ENCODE assay signal across 8 mouse cellular contexts in genomic region chr13:52980211-52980950, GRCm38 (mm10). TPM values are rescaled to one million over a fixed set of nuclear protein-coding genes. Genes with fewer than 3 reads are reported as not detected.
DNase-seq lines count a peak whose midpoint lies in the region; ATAC-seq lines count a peak whose summit lies in the region.

No protein-coding gene starts in this region.

- peaks cover 43% of the 10 kb centered on the region for H3K4me1 ChIP-seq in embryonic facial prominence, embryonic 15.5 days
- peaks cover 27% of the 10 kb centered on the region for H3K4me1 ChIP-seq in heart, embryonic 16.5 days (ENCODE audit: control insufficient read depth, insufficient read depth, low read length)
- peaks cover 45% of the 10 kb centered on the region for H3K4me1 ChIP-seq in liver, embryonic 15.5 days (replicated peaks)
- peaks cover 21% of the 10 kb centered on the region; the same call in 1 of the 2 replicates for H3K4me1 ChIP-seq in neural tube, embryonic 11.5 days (ENCODE audit: control insufficient read depth, insufficient read depth, low read length)

- no peaks in the 10 kb centered on the region for H3K27me3 ChIP-seq in embryonic facial prominence, embryonic 15.5 days
- H3K27me3 ChIP-seq in heart, embryonic 16.5 days (ENCODE audit: control insufficient read depth, insufficient read depth, low read length) = no peaks in the 10 kb centered on the region
- peaks cover 77% of the 10 kb centered on the region for H3K27me3 ChIP-seq in liver, embryonic 15.5 days
- H3K27me3 ChIP-seq in neural tube, embryonic 11.5 days (ENCODE audit: control insufficient read depth, insufficient read depth, low read length) = no peaks in the 10 kb centered on the region

- DNase-seq in adrenal gland, postnatal 25 days = peak; percentile 71
- peak; percentile 71 to 77 for DNase-seq in kidney, postnatal 36 days
- DNase-seq in neural tube, embryonic 11.5 days (ENCODE audit: low spot score) = peak; percentile 82
- DNase-seq in thymus, postnatal 0 days (ENCODE audit: low spot score) = peak; percentile 65

- no peaks in the 10 kb centered on the region for H3K36me3 ChIP-seq in embryonic facial prominence, embryonic 15.5 days
- no peaks in the 10 kb centered on the region for H3K36me3 ChIP-seq in heart, embryonic 16.5 days (ENCODE audit: control insufficient read depth, insufficient read depth)
- H3K36me3 ChIP-seq in liver, embryonic 15.5 days (replicated peaks) = no peaks in the 10 kb centered on the region
- H3K36me3 ChIP-seq in neural tube, embryonic 11.5 days (ENCODE audit: control insufficient read depth, insufficient read depth, low read length) = no peaks in the 10 kb centered on the region

- H3K4me2 ChIP-seq in embryonic facial prominence, embryonic 15.5 days (replicated peaks) = peak overlapping the region; percentile 94
- H3K4me2 ChIP-seq in heart, embryonic 16.5 days (ENCODE audit: low read depth, low read length) = peak overlapping the region; percentile 58
- H3K4me2 ChIP-seq in liver, embryonic 15.5 days = peak overlapping the region; percentile 79
- H3K4me2 ChIP-seq in neural tube, embryonic 11.5 days (ENCODE audit: low read depth) = peak overlapping the region; percentile 94

- peak overlapping the region; percentile 92 for H3K9ac ChIP-seq in embryonic facial prominence, embryonic 15.5 days
- H3K9ac ChIP-seq in heart, embryonic 16.5 days (ENCODE audit: low read length) = peak overlapping the region; percentile 95
- peak overlapping the region; percentile 52 for H3K9ac ChIP-seq in liver, embryonic 15.5 days
- H3K9ac ChIP-seq in neural tube, embryonic 11.5 days (ENCODE audit: low read length) = peak overlapping the region; percentile 86

- WGBS in embryonic facial prominence, embryonic 15.5 days = under 1% methylated on average over 75 of the region's 77 CpGs
- under 1% methylated on average over 76 of the region's 77 CpGs for WGBS in heart, embryonic 16.5 days
- under 1% methylated on average over 70 of the region's 77 CpGs for WGBS in liver, embryonic 15.5 days (ENCODE audit: insufficient replicate concordance)
- WGBS in neural tube, embryonic 11.5 days = 0% methylated on average over 73 of the region's 77 CpGs

- peak overlapping the region; percentile 92 for H3K4me3 ChIP-seq in embryonic facial prominence, embryonic 15.5 days (replicated peaks)
- peak overlapping the region; percentile 92 for H3K4me3 ChIP-seq in heart, embryonic 16.5 days (ENCODE audit: low read length)
- H3K4me3 ChIP-seq in liver, embryonic 15.5 days (replicated peaks) = peak overlapping the region; percentile 66
- H3K4me3 ChIP-seq in neural tube, embryonic 11.5 days (ENCODE audit: low read depth, low read length) = peak overlapping the region; percentile 89

- peak; percentile 55 for ATAC-seq in CD4-positive, CD25-positive, alpha-beta regulatory T cell, adult 4 months
- ATAC-seq in embryonic facial prominence, embryonic 15.5 days (ENCODE audit: insufficient number of reproducible peaks, low FRiP score, low TSS enrichment, low read depth) = peak; percentile 75
- ATAC-seq in heart, embryonic 16.5 days (replicated peaks; ENCODE audit: extremely low read depth, insufficient read depth, low FRiP score) = peak; percentile 25
- peak; percentile 60 for ATAC-seq in liver, embryonic 15.5 days (ENCODE audit: insufficient read depth)
- ATAC-seq in neural tube, embryonic 11.5 days (ENCODE audit: insufficient read depth, low FRiP score, low TSS enrichment) = peak; percentile 68

- H3K27ac ChIP-seq in embryonic facial prominence, embryonic 15.5 days (replicated peaks) = peak overlapping the region; percentile 97
- H3K27ac ChIP-seq in heart, embryonic 16.5 days (ENCODE audit: low read length) = peak overlapping the region; percentile 97
- H3K27ac ChIP-seq in liver, embryonic 15.5 days (replicated peaks) = peak overlapping the region; percentile 79
- peak overlapping the region; percentile 96 for H3K27ac ChIP-seq in neural tube, embryonic 11.5 days (ENCODE audit: low read depth, low read length)

- H3K9me3 ChIP-seq in embryonic facial prominence, embryonic 15.5 days (replicated peaks) = no peaks in the 10 kb centered on the region
- H3K9me3 ChIP-seq in heart, embryonic 16.5 days (replicated peaks; ENCODE audit: control insufficient read depth, low read length) = no peaks in the 10 kb centered on the region
- H3K9me3 ChIP-seq in liver, embryonic 15.5 days (replicated peaks) = no peaks in the 10 kb centered on the region
- H3K9me3 ChIP-seq in neural tube, embryonic 11.5 days (ENCODE audit: control insufficient read depth, low read length) = no peaks in the 10 kb centered on the region

RNA-seq across cellular contexts. Expression of gene Nfil3, which starts 0.5 kb away (rescaled TPM):
- 1 to 10 TPM; 1.7 to 3.7 TPM for polyA plus RNA-seq in CD4-positive, CD25-positive, alpha-beta regulatory T cell, adult 4 months (2017; shearing (Covaris generic))
- 11.6 and 18.4 TPM in 2 replicates for total RNA-seq in adrenal gland, postnatal 25 days (2021)
- polyA plus RNA-seq in embryonic facial prominence, embryonic 15.5 days (2015; fragmentation: Nextera tagmentation; extraction: Ambion mirVana) = 42.2 and 43.5 TPM in 2 replicates
- 39.7 and 40.7 TPM in 2 replicates for polyA plus RNA-seq in heart, embryonic 16.5 days (2015; fragmentation: Nextera tagmentation; extraction: Ambion mirVana)
- 6.0 and 6.1 TPM in 2 replicates for polyA plus RNA-seq in liver, embryonic 15.5 days (2015; fragmentation: Nextera tagmentation; extraction: Ambion mirVana)
- polyA plus RNA-seq in neural tube, embryonic 11.5 days (2014; fragmentation: Nextera tagmentation; extraction: Ambion mirVana) = 30.4 TPM in 2 replicates
- polyA plus RNA-seq in thymus, postnatal 0 days (2015; fragmentation: Nextera tagmentation; extraction: Ambion mirVana) = 6.6 and 8.8 TPM in 2 replicates

RNA-seq across cellular contexts. Expression of gene Auh, which starts 50.9 kb away (rescaled TPM):
- 10 to 100 TPM; 32.7 to 47.4 TPM for polyA plus RNA-seq in CD4-positive, CD25-positive, alpha-beta regulatory T cell, adult 4 months (2017; shearing (Covaris generic))
- 149 and 158 TPM in 2 replicates for total RNA-seq in adrenal gland, postnatal 25 days (2021)
- polyA plus RNA-seq in embryonic facial prominence, embryonic 15.5 days (2015; fragmentation: Nextera tagmentation; extraction: Ambion mirVana) = 46.5 and 48.2 TPM in 2 replicates
- polyA plus RNA-seq in heart, embryonic 16.5 days (2015; fragmentation: Nextera tagmentation; extraction: Ambion mirVana) = 59.8 and 61.7 TPM in 2 replicates
- 27.3 and 30.4 TPM in 2 replicates for polyA plus RNA-seq in liver, embryonic 15.5 days (2015; fragmentation: Nextera tagmentation; extraction: Ambion mirVana)
- 35.0 and 35.8 TPM in 2 replicates for polyA plus RNA-seq in neural tube, embryonic 11.5 days (2014; fragmentation: Nextera tagmentation; extraction: Ambion mirVana)
- polyA plus RNA-seq in thymus, postnatal 0 days (2015; fragmentation: Nextera tagmentation; extraction: Ambion mirVana) = 76.5 and 82.2 TPM in 2 replicates

Comparison
In these comparisons a context has a peak if more than half of its experiments do, and no peak if none do; other contexts are left out.
1. Peak in every context shown above with its lines: DNase-seq, ATAC-seq, H3K4me3 ChIP-seq and H3K27ac ChIP-seq.
2. ATAC-seq: peak in every context shown above with its lines; median percentile 75 in embryonic facial prominence, embryonic 15.5 days; 68 in neural tube, embryonic 11.5 days; 60 in liver, embryonic 15.5 days; 55 in CD4-positive, CD25-positive, alpha-beta regulatory T cell, adult 4 months; 25 in heart, embryonic 16.5 days.